Mouse (Mus musculus): ENCODE measurements around the gene Ywhae. TPM values are rescaled to one million over a fixed set of nuclear protein-coding genes. Genes with fewer than 3 reads are reported as not detected.

Gene Ywhae
- total and polyA plus RNA-seq, 3 experiments = 219 to 1,033 (median 577) TPM

GRCm38 (mm10) chr11:75801771-75802550 lies 69.3 kb downstream of the Ywhae start:
- Histone ChIP-seq H3K9me3 (replicated peaks) (no peaks in the 10 kb centered on the region), H3K4me3 (ENCODE audit: low read depth, low read length) (no peak overlapping the region), H3K36me3 (replicated peaks) (no peaks in the 10 kb centered on the region), H3K4me1 (ENCODE audit: insufficient read depth, low read depth, low read length) (no peaks in the 10 kb centered on the region), H3K27me3 (ENCODE audit: insufficient read depth, low read length) (peaks cover 10% of the 10 kb centered on the region)
- ATAC-seq (ENCODE audit: extremely low read depth, insufficient number of reproducible peaks, low FRiP score, poor library complexity, severe bottlenecking) (no peak), DNase-seq (ENCODE audit: low spot score) (no peak)
- TF ChIP-seq CTCF (IDR thresholded peaks at IDR 0.05; ENCODE audit: low read depth, low read length) (no peak), POLR2AphosphoS5 (IDR thresholded peaks at IDR 0.05; ENCODE audit: insufficient replicate concordance, low read depth, low read length) (no peak), GATA2 (IDR thresholded peaks at IDR 0.05; ENCODE audit: borderline replicate concordance, low read depth, low read length) (no peak), TAL1 (conservative IDR thresholded peaks at IDR 0.05; ENCODE audit: low read depth, low read length) (no peak), GATA1 (IDR thresholded peaks at IDR 0.05; ENCODE audit: borderline replicate concordance, low read length) (no peak)

- H3K4me3 ChIP-seq (ENCODE audit: low read depth, low read length) = no peak overlapping the region
- no peaks in the 10 kb centered on the region for H3K36me3 ChIP-seq (replicated peaks)
- ATAC-seq (ENCODE audit: extremely low read depth, insufficient number of reproducible peaks, low FRiP score, poor library complexity, severe bottlenecking) = no peak
- no peaks in the 10 kb centered on the region for H3K4me1 ChIP-seq (ENCODE audit: insufficient read depth, low read depth, low read length)
- TF ChIP-seq GATA1 (IDR thresholded peaks at IDR 0.05; ENCODE audit: borderline replicate concordance, low read length) (no peak), POLR2AphosphoS5 (IDR thresholded peaks at IDR 0.05; ENCODE audit: insufficient replicate concordance, low read depth, low read length) (no peak), CTCF (IDR thresholded peaks at IDR 0.05; ENCODE audit: low read depth, low read length) (no peak), TAL1 (conservative IDR thresholded peaks at IDR 0.05; ENCODE audit: low read depth, low read length) (no peak), GATA2 (IDR thresholded peaks at IDR 0.05; ENCODE audit: borderline replicate concordance, low read depth, low read length) (no peak)
- no peak for DNase-seq (ENCODE audit: low spot score)
- H3K27me3 ChIP-seq (ENCODE audit: insufficient read depth, low read length) = peaks cover 29% of the 10 kb centered on the region
- no peaks in the 10 kb centered on the region for H3K9me3 ChIP-seq (replicated peaks)
Observed at GRCm38 (mm10) chr11:75807486-75807885, 74.8 kb downstream of the Ywhae start.

GRCm38 (mm10) chr11:75810526-75810925 lies 77.9 kb downstream of the Ywhae start:
- H3K4me3 ChIP-seq (ENCODE audit: low read depth, low read length) = no peak overlapping the region
- TF ChIP-seq GATA2 (IDR thresholded peaks at IDR 0.05; ENCODE audit: borderline replicate concordance, low read depth, low read length) (no peak), TAL1 (conservative IDR thresholded peaks at IDR 0.05; ENCODE audit: low read depth, low read length) (no peak), GATA1 (IDR thresholded peaks at IDR 0.05; ENCODE audit: borderline replicate concordance, low read length) (no peak), CTCF (IDR thresholded peaks at IDR 0.05; ENCODE audit: low read depth, low read length) (no peak), POLR2AphosphoS5 (IDR thresholded peaks at IDR 0.05; ENCODE audit: insufficient replicate concordance, low read depth, low read length) (no peak)
- H3K36me3 ChIP-seq (replicated peaks) = no peaks in the 10 kb centered on the region
- no peak for ATAC-seq (ENCODE audit: extremely low read depth, insufficient number of reproducible peaks, low FRiP score, poor library complexity, severe bottlenecking)
- no peaks in the 10 kb centered on the region for H3K9me3 ChIP-seq (replicated peaks)
- DNase-seq (ENCODE audit: low spot score) = no peak
- H3K27me3 ChIP-seq (ENCODE audit: insufficient read depth, low read length) = peaks cover 37% of the 10 kb centered on the region
- H3K4me1 ChIP-seq (ENCODE audit: insufficient read depth, low read depth, low read length) = no peaks in the 10 kb centered on the region

- H3K36me3 ChIP-seq (replicated peaks) = no peaks in the 10 kb centered on the region
- ATAC-seq (ENCODE audit: extremely low read depth, insufficient number of reproducible peaks, low FRiP score, poor library complexity, severe bottlenecking) (no peak), DNase-seq (ENCODE audit: low spot score) (no peak)
- H3K4me1 ChIP-seq (ENCODE audit: insufficient read depth, low read depth, low read length) = no peaks in the 10 kb centered on the region
- H3K4me3 ChIP-seq (ENCODE audit: low read depth, low read length) = no peak overlapping the region
- H3K27me3 ChIP-seq (ENCODE audit: insufficient read depth, low read length) = peaks cover 28% of the 10 kb centered on the region
- no peak for TF ChIP-seq GATA1 (IDR thresholded peaks at IDR 0.05; ENCODE audit: borderline replicate concordance, low read length)
- H3K9me3 ChIP-seq (replicated peaks) = no peaks in the 10 kb centered on the region
Observed at GRCm38 (mm10) chr11:75811900-75812299, 79.2 kb downstream of the Ywhae start.

- ATAC-seq (ENCODE audit: extremely low read depth, insufficient number of reproducible peaks, low FRiP score, poor library complexity, severe bottlenecking) (no peak), DNase-seq (ENCODE audit: low spot score) (no peak)
- peaks cover 22% of the 10 kb centered on the region for H3K27me3 ChIP-seq (ENCODE audit: insufficient read depth, low read length)
- no peaks in the 10 kb centered on the region for H3K36me3 ChIP-seq (replicated peaks)
- no peaks in the 10 kb centered on the region for H3K9me3 ChIP-seq (replicated peaks)
- no peak for TF ChIP-seq GATA2 (IDR thresholded peaks at IDR 0.05; ENCODE audit: borderline replicate concordance, low read depth, low read length)
- no peak for TF ChIP-seq GATA1 (IDR thresholded peaks at IDR 0.05; ENCODE audit: borderline replicate concordance, low read length)
- TF ChIP-seq TAL1 (conservative IDR thresholded peaks at IDR 0.05; ENCODE audit: low read depth, low read length) = no peak
- TF ChIP-seq POLR2AphosphoS5 (IDR thresholded peaks at IDR 0.05; ENCODE audit: insufficient replicate concordance, low read depth, low read length) = no peak
- no peak for TF ChIP-seq CTCF (IDR thresholded peaks at IDR 0.05; ENCODE audit: low read depth, low read length)
- H3K4me1 ChIP-seq (ENCODE audit: insufficient read depth, low read depth, low read length) = no peaks in the 10 kb centered on the region
- H3K4me3 ChIP-seq (ENCODE audit: low read depth, low read length) = no peak overlapping the region
Observed at GRCm38 (mm10) chr11:75813085-75813484, 80.4 kb downstream of the Ywhae start.

Other genes with a start within 250 kb of the Ywhae start
- 537 and 539 TPM in 2 replicates for gene Prpf8, start 246.1 kb upstream of the Ywhae start, total RNA-seq (2014; fragmentation: Nextera tagmentation)
- gene Prpf8, start 246.1 kb upstream of the Ywhae start, total RNA-seq (2017) = 147 and 150 TPM in 2 replicates
- gene Prpf8, start 246.1 kb upstream of the Ywhae start, polyA plus RNA-seq (2012) = 55.3 and 90.1 TPM in 2 replicates
- 1.1 and 1.2 TPM in 2 replicates for gene Rilp, start 222.8 kb upstream of the Ywhae start, total RNA-seq (2014; fragmentation: Nextera tagmentation)
- gene Rilp, start 222.8 kb upstream of the Ywhae start, total RNA-seq (2017) = 0.29 and 0.49 TPM in 2 replicates
- 0.18 and 0.25 TPM in 2 replicates for gene Rilp, start 222.8 kb upstream of the Ywhae start, polyA plus RNA-seq (2012)
- gene Scarf1, start 219.3 kb upstream of the Ywhae start, total RNA-seq (2014; fragmentation: Nextera tagmentation) = not detected in 2 replicates
- gene Scarf1, start 219.3 kb upstream of the Ywhae start, total RNA-seq (2017) = 0.11 TPM in 1 of 2 replicates, not detected in the other
- 0.03 and 0.08 TPM in 2 replicates for gene Scarf1, start 219.3 kb upstream of the Ywhae start, polyA plus RNA-seq (2012)
- gene Slc43a2, start 201.2 kb upstream of the Ywhae start, total RNA-seq (2014; fragmentation: Nextera tagmentation) = 11.5 and 14.2 TPM in 2 replicates
- 3.8 and 4.2 TPM in 2 replicates for gene Slc43a2, start 201.2 kb upstream of the Ywhae start, total RNA-seq (2017)
- 5.3 and 7.5 TPM in 2 replicates for gene Slc43a2, start 201.2 kb upstream of the Ywhae start, polyA plus RNA-seq (2012)
- gene Pitpna, start 144.8 kb upstream of the Ywhae start, total RNA-seq (2014; fragmentation: Nextera tagmentation) = 97.5 and 111 TPM in 2 replicates
- 33.0 and 43.2 TPM in 2 replicates for gene Pitpna, start 144.8 kb upstream of the Ywhae start, total RNA-seq (2017)
- gene Pitpna, start 144.8 kb upstream of the Ywhae start, polyA plus RNA-seq (2012) = 24.5 and 32.3 TPM in 2 replicates
- 42.2 and 56.7 TPM in 2 replicates for gene Inpp5k, start 101.9 kb upstream of the Ywhae start, total RNA-seq (2014; fragmentation: Nextera tagmentation)
- gene Inpp5k, start 101.9 kb upstream of the Ywhae start, total RNA-seq (2017) = 26.0 and 29.9 TPM in 2 replicates
- 29.8 and 40.2 TPM in 2 replicates for gene Inpp5k, start 101.9 kb upstream of the Ywhae start, polyA plus RNA-seq (2012)
- 29.3 and 35.0 TPM in 2 replicates for gene Myo1c, start 82.4 kb upstream of the Ywhae start, total RNA-seq (2014; fragmentation: Nextera tagmentation)
- 23.2 and 24.0 TPM in 2 replicates for gene Myo1c, start 82.4 kb upstream of the Ywhae start, total RNA-seq (2017)
- 25.6 and 38.6 TPM in 2 replicates for gene Myo1c, start 82.4 kb upstream of the Ywhae start, polyA plus RNA-seq (2012)
- 44.1 and 45.6 TPM in 2 replicates for gene Crk, start 53.6 kb upstream of the Ywhae start, total RNA-seq (2014; fragmentation: Nextera tagmentation)
- 52.5 and 61.2 TPM in 2 replicates for gene Crk, start 53.6 kb upstream of the Ywhae start, total RNA-seq (2017)
- gene Crk, start 53.6 kb upstream of the Ywhae start, polyA plus RNA-seq (2012) = 98.0 and 129 TPM in 2 replicates
- gene Doc2b, start 63.2 kb downstream of the Ywhae start, total RNA-seq (2014; fragmentation: Nextera tagmentation) = not detected in 2 replicates
- gene Doc2b, start 63.2 kb downstream of the Ywhae start, total RNA-seq (2017) = 0.06 TPM in 1 of 2 replicates, not detected in the other
- not detected in 2 replicates for gene Doc2b, start 63.2 kb downstream of the Ywhae start, polyA plus RNA-seq (2012)
- gene Rph3al, start 205.6 kb downstream of the Ywhae start, total RNA-seq (2014; fragmentation: Nextera tagmentation) = not detected in 2 replicates
- not detected in 2 replicates for gene Rph3al, start 205.6 kb downstream of the Ywhae start, total RNA-seq (2017)
- gene Rph3al, start 205.6 kb downstream of the Ywhae start, polyA plus RNA-seq (2012) = 0.08 TPM in 1 of 2 replicates, not detected in the other

All from G1E (cell line).